Mouse (Mus musculus) megakaryocyte, embryonic 14.5 days (primary cell): ENCODE data around the gene Cacna1e.

Experiments used
- FLI1 ChIP-seq: IDR thresholded peaks from 2 replicates; pipeline ENCODE4 v1.6.1; 2012; ENCODE audit warnings: low read length, inconsistent platforms, mixed read lengths
- GATA1 ChIP-seq: IDR thresholded peaks from 3 replicates; pipeline ENCODE4 v1.6.1; 2012; ENCODE audit warnings: mixed read lengths, low read length, inconsistent platforms, borderline replicate concordance

DNA sequence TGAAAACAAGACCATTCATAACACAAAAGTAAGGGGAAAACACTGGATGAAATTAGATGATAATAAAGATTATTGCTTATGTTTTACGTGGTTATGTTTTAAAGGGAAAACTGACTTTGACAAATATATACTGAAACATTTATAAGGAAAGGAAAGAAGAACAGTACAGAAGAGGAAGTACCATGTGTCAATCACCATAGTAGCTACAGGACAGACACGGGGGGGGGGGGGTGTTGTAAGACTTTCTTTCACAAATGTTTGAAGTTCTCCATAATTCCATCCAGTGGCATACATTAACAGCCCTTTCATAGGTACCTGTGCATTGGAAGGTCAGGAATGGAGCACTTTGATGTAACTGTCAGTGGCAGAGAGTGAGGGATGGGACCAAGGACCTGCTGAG is 25.3 kb upstream of the Cacna1e start:
- no peak for TF ChIP-seq GATA1
- no peak for TF ChIP-seq FLI1
